Mouse (Mus musculus) embryonic facial prominence, embryonic 11.5 days (tissue): ENCODE data around the gene Smc6. TPM values are rescaled to one million over a fixed set of nuclear protein-coding genes. Genes with fewer than 3 reads are reported as not detected.

ENCODE experiments used
- ATAC-seq: fragments of 200-750 bp; cut with Nextera tagmentation; replicated peaks from 2 replicates; pipeline ENCODE4 v1.8.0; 2017; ENCODE audit warnings: low read depth; ENCODE audit not compliant: insufficient number of reproducible peaks, low FRiP score, low TSS enrichment
- DNase-seq: peaks from one replicate; pipeline ENCODE4 v3.0.0-alpha.2; 2015; ENCODE audit warnings: low spot score
- H3K27ac ChIP-seq: fragments of 300-500 bp; sonication (generic); replicated peaks from 2 replicates; pipeline ENCODE4 v1.5.1; 2014; ENCODE audit warnings: mild to moderate bottlenecking, low read depth, low read length, control low read depth
- H3K27me3 ChIP-seq: fragments of 300-500 bp; sonication (generic); 2 replicates; pipeline ENCODE4 v1.6.1; 2014; ENCODE audit warnings: mild to moderate bottlenecking, low read length, moderate library complexity, mixed read lengths; ENCODE audit not compliant: control insufficient read depth, insufficient read depth
- H3K36me3 ChIP-seq: fragments of 300-500 bp; sonication (generic); replicated peaks from 2 replicates; pipeline ENCODE4 v1.6.1; 2014; ENCODE audit warnings: low read depth, mild to moderate bottlenecking, low read length, moderate library complexity, mixed read lengths; ENCODE audit not compliant: control insufficient read depth, insufficient read depth
- H3K4me1 ChIP-seq: fragments of 300-500 bp; sonication (generic); 2 replicates; pipeline ENCODE4 v1.6.1; 2014; ENCODE audit warnings: low read length, mixed read lengths; ENCODE audit not compliant: control insufficient read depth, insufficient read depth
- H3K4me2 ChIP-seq: fragments of 300-500 bp; sonication (generic); 2 replicates; pipeline ENCODE4 v1.6.1; 2014; ENCODE audit warnings: low read depth, mild to moderate bottlenecking, control low read depth, low read length, moderate library complexity
- H3K4me3 ChIP-seq: fragments of 300-500 bp; sonication (generic); 2 replicates; pipeline ENCODE4 v1.5.1; 2014; ENCODE audit warnings: low read depth, low read length, control low read depth
- H3K9ac ChIP-seq: fragments of 300-500 bp; sonication (generic); replicated peaks from 2 replicates; pipeline ENCODE4 v1.6.1; 2014; ENCODE audit warnings: mild to moderate bottlenecking, control low read depth, low read length
- H3K9me3 ChIP-seq: fragments of 300-500 bp; sonication (generic); replicated peaks from 2 replicates; pipeline ENCODE4 v1.6.1; 2016; ENCODE audit warnings: mild to moderate bottlenecking, low read length, inconsistent platforms, mixed read lengths; ENCODE audit not compliant: control insufficient read depth
- WGBS: fragments of 180-500 bp; shearing (Covaris S2); extraction: QIAGEN DNeasy Blood & Tissue Kit; methylation state at CpG from one replicate; pipeline ENCODE4 v1.1.7; 2014; 5-methylcytosine and 5-hydroxymethylcytosine counted together
- polyA plus RNA-seq: library from polyadenylated mRNA; unstranded; fragments of >200 nt; fragmentation: Nextera tagmentation; extraction: Ambion mirVana; gene quantifications from 2 replicates; pipeline ENCODE4 v1.2.1, GENCODE M21; 2014

Smc6 gene
- polyA plus RNA-seq, 1 experiment from 2014 or later = 160 TPM

- Histone ChIP-seq H3K27ac (no peak overlapping the region), H3K9me3 (no peaks in the 10 kb centered on the region), H3K4me1 (no peaks in the 10 kb centered on the region), H3K27me3 (no peaks in the 10 kb centered on the region), H3K9ac (no peak overlapping the region), H3K4me2 (no peak overlapping the region), H3K4me3 (no peak overlapping the region), H3K36me3 (peaks cover 5% of the 10 kb centered on the region)
- WGBS = 98% methylated on average over 1 of the region's 1 CpGs
- ATAC-seq (no peak), DNase-seq (no peak)
These were observed 35.2 kb downstream of the Smc6 start for GRCm38 (mm10) chr12:11300858-11301257.

- Histone ChIP-seq H3K4me1 (no peaks in the 10 kb centered on the region), H3K9ac (no peak overlapping the region), H3K4me3 (no peak overlapping the region), H3K27ac (no peak overlapping the region), H3K4me2 (no peak overlapping the region), H3K9me3 (no peaks in the 10 kb centered on the region), H3K27me3 (no peaks in the 10 kb centered on the region), H3K36me3 (peaks cover 6% of the 10 kb centered on the region)
- ATAC-seq (no peak), DNase-seq (no peak)
- WGBS = 92% methylated on average over 8 of the region's 8 CpGs
These were observed 41.3 kb downstream of the Smc6 start for GRCm38 (mm10) chr12:11306753-11307645.

GRCm38 (mm10) chr12:11311106-11311505 is 45.4 kb downstream of the Smc6 start:
- Histone ChIP-seq H3K9ac (no peak overlapping the region), H3K27me3 (no peaks in the 10 kb centered on the region), H3K4me2 (no peak overlapping the region), H3K36me3 (peaks cover 4% of the 10 kb centered on the region), H3K4me3 (no peak overlapping the region), H3K4me1 (no peaks in the 10 kb centered on the region), H3K9me3 (no peaks in the 10 kb centered on the region), H3K27ac (no peak overlapping the region)
- no peak for ATAC-seq
- WGBS = 98% methylated on average over 2 of the region's 2 CpGs
- no peak for DNase-seq

- Histone ChIP-seq H3K4me3 (no peak overlapping the region), H3K4me1 (no peaks in the 10 kb centered on the region), H3K27me3 (no peaks in the 10 kb centered on the region), H3K4me2 (no peak overlapping the region), H3K9me3 (no peaks in the 10 kb centered on the region), H3K36me3 (no peaks in the 10 kb centered on the region; the same call in none of the 2 replicates), H3K9ac (no peak overlapping the region), H3K27ac (no peak overlapping the region)
- no peak for DNase-seq
- 63% methylated on average over 1 of the region's 1 CpGs for WGBS
- no peak for ATAC-seq
These were observed 48.2 kb downstream of the Smc6 start for GRCm38 (mm10) chr12:11313840-11314239.

GRCm38 (mm10) chr12:11317671-11318070 is 52.0 kb downstream of the Smc6 start:
- Histone ChIP-seq H3K36me3 (no peaks in the 10 kb centered on the region; the same call in none of the 2 replicates), H3K4me1 (no peaks in the 10 kb centered on the region), H3K9me3 (no peaks in the 10 kb centered on the region), H3K27me3 (no peaks in the 10 kb centered on the region), H3K27ac (no peak overlapping the region), H3K9ac (no peak overlapping the region), H3K4me3 (no peak overlapping the region), H3K4me2 (no peak overlapping the region)
- 60% methylated on average over 6 of the region's 6 CpGs for WGBS
- DNase-seq (no peak), ATAC-seq (no peak)

- WGBS = 61% methylated on average over 4 of the region's 4 CpGs
These were observed 58.8 kb downstream of the Smc6 start for GRCm38 (mm10) chr12:11324480-11324879.

GRCm38 (mm10) chr12:11326483-11326882 is 60.8 kb downstream of the Smc6 start:
- no peak overlapping the region for H3K4me3 ChIP-seq
- no peak for ATAC-seq

More at GRCm38 (mm10) chr12:11324480-11324879, 58.8 kb downstream of the Smc6 start:
- no peaks in the 10 kb centered on the region for H3K27me3 ChIP-seq
- no peak for ATAC-seq
- no peak overlapping the region for H3K9ac ChIP-seq
- H3K4me1 ChIP-seq = no peaks in the 10 kb centered on the region
- no peak overlapping the region for H3K27ac ChIP-seq
- no peaks in the 10 kb centered on the region for H3K9me3 ChIP-seq
- no peak for DNase-seq
- H3K4me2 ChIP-seq = no peak overlapping the region
- no peaks in the 10 kb centered on the region for H3K36me3 ChIP-seq
- H3K4me3 ChIP-seq = no peak overlapping the region

GRCm38 (mm10) chr12:11336845-11337244 is 71.2 kb downstream of the Smc6 start:
- no peak for ATAC-seq
- no peaks in the 10 kb centered on the region for H3K27me3 ChIP-seq
- H3K27ac ChIP-seq = no peak overlapping the region
- H3K36me3 ChIP-seq = no peaks in the 10 kb centered on the region
- WGBS = 45% methylated on average over 4 of the region's 4 CpGs
- peak; percentile 65 for DNase-seq
- H3K4me3 ChIP-seq = no peak overlapping the region
- H3K4me1 ChIP-seq = no peaks in the 10 kb centered on the region
- H3K9ac ChIP-seq = no peak overlapping the region
- no peaks in the 10 kb centered on the region for H3K9me3 ChIP-seq
- no peak overlapping the region for H3K4me2 ChIP-seq

More at GRCm38 (mm10) chr12:11326483-11326882, 60.8 kb downstream of the Smc6 start:
- Histone ChIP-seq H3K36me3 (no peaks in the 10 kb centered on the region), H3K9me3 (no peaks in the 10 kb centered on the region), H3K4me2 (no peak overlapping the region), H3K27me3 (no peaks in the 10 kb centered on the region), H3K4me1 (no peaks in the 10 kb centered on the region), H3K27ac (no peak overlapping the region), H3K9ac (no peak overlapping the region)
- no peak for DNase-seq
- 84% methylated on average over 3 of the region's 3 CpGs for WGBS
